Mouse (Mus musculus): Measurements from ENCODE around the gene Dlgap3. TPM values are rescaled to one million over a fixed set of nuclear protein-coding genes. Genes with fewer than 3 reads are reported as not detected.
A peak's percentile ranks its signal among the peaks of the same experiment; 100 is the strongest.

Gene Dlgap3
- total and polyA plus RNA-seq, 2 experiments from 2014 or later = 0.15 to 0.57 TPM

- TF ChIP-seq CTCF (IDR thresholded peaks at IDR 0.05; ENCODE audit: low read depth) (no peak), EP300 (IDR thresholded peaks at IDR 0.05; ENCODE audit: low read depth) (no peak)
- Histone ChIP-seq H3K4me2 (ENCODE audit: low read depth, low read length) (no peak overlapping the region), H3K27ac (ENCODE audit: low read depth) (no peak overlapping the region), H3K4me3 (ENCODE audit: low read depth, low read length) (no peak overlapping the region), H3K27me3 (ENCODE audit: control insufficient read depth, insufficient read depth, low read length) (peaks cover 70% of the 10 kb centered on the region), H3K36me3 (replicated peaks; ENCODE audit: control insufficient read depth, insufficient read depth, low read length) (no peaks in the 10 kb centered on the region), H3K9ac (replicated peaks; ENCODE audit: low read depth, low read length) (no peak overlapping the region), H3K9me3 (replicated peaks; ENCODE audit: control insufficient read depth, low read length) (no peaks in the 10 kb centered on the region), H3K4me1 (ENCODE audit: control insufficient read depth, insufficient read depth) (no peaks in the 10 kb centered on the region)
- DNase-seq (ENCODE audit: low spot score) = no peak
- 39% methylated on average over 5 of the region's 5 CpGs for WGBS
- ATAC-seq (ENCODE audit: insufficient read depth, low read depth) = no peak
These were observed 1.9 kb downstream of the Dlgap3 start for GRCm38 (mm10) chr4:127170866-127171265.

GRCm38 (mm10) chr4:127171341-127171905, 2.4 kb downstream of the Dlgap3 start:
- Histone ChIP-seq H3K27me3 (ENCODE audit: control insufficient read depth, insufficient read depth, low read length) (peaks cover 70% of the 10 kb centered on the region), H3K27ac (ENCODE audit: low read depth) (no peak overlapping the region), H3K4me3 (ENCODE audit: low read depth, low read length) (no peak overlapping the region), H3K4me1 (ENCODE audit: control insufficient read depth, insufficient read depth) (no peaks in the 10 kb centered on the region), H3K9me3 (replicated peaks; ENCODE audit: control insufficient read depth, low read length) (no peaks in the 10 kb centered on the region), H3K9ac (replicated peaks; ENCODE audit: low read depth, low read length) (no peak overlapping the region), H3K4me2 (ENCODE audit: low read depth, low read length) (no peak overlapping the region), H3K36me3 (replicated peaks; ENCODE audit: control insufficient read depth, insufficient read depth, low read length) (no peaks in the 10 kb centered on the region)
- ATAC-seq (ENCODE audit: insufficient read depth, low read depth) = no peak
- no peak for DNase-seq (ENCODE audit: low spot score)
- 48% methylated on average over 4 of the region's 4 CpGs for WGBS
- TF ChIP-seq EP300 (IDR thresholded peaks at IDR 0.05; ENCODE audit: low read depth) (no peak), CTCF (IDR thresholded peaks at IDR 0.05; ENCODE audit: low read depth) (no peak)

DNA sequence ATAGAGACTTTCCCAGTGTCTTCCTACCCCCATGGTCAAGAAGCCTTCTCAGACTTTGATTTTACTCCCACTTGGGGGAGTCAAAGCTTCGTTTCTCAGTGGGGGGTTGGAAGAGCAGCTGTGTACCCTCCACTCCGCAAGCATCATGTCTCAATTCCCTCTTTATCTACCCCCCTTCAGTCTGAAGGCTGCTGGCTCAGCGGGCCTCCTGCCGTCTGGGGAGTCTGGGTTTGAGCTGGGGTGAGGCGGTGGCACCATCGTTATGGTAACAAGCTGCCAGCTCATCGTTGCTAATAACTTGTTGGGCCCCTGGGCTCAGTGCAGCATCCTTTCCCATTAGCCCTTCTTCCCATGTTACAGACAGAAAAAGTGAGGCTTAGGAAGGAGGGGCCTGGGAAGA, 3.1 kb downstream of the Dlgap3 start:
- no peaks in the 10 kb centered on the region for H3K9me3 ChIP-seq (replicated peaks; ENCODE audit: control insufficient read depth, low read length)
- H3K9ac ChIP-seq (replicated peaks; ENCODE audit: low read depth, low read length) = no peak overlapping the region
- no peak overlapping the region for H3K4me2 ChIP-seq (ENCODE audit: low read depth, low read length)
- H3K27ac ChIP-seq (ENCODE audit: low read depth) = no peak overlapping the region
- DNase-seq (ENCODE audit: low spot score) (no peak), ATAC-seq (ENCODE audit: insufficient read depth, low read depth) (no peak)
- 22% methylated on average over 7 of the region's 7 CpGs for WGBS
- TF ChIP-seq CTCF (IDR thresholded peaks at IDR 0.05; ENCODE audit: low read depth) = no peak
- TF ChIP-seq EP300 (IDR thresholded peaks at IDR 0.05; ENCODE audit: low read depth) = no peak
- no peak overlapping the region for H3K4me3 ChIP-seq (ENCODE audit: low read depth, low read length)
- peaks cover 68% of the 10 kb centered on the region for H3K27me3 ChIP-seq (ENCODE audit: control insufficient read depth, insufficient read depth, low read length)
- H3K36me3 ChIP-seq (replicated peaks; ENCODE audit: control insufficient read depth, insufficient read depth, low read length) = no peaks in the 10 kb centered on the region
- no peaks in the 10 kb centered on the region for H3K4me1 ChIP-seq (ENCODE audit: control insufficient read depth, insufficient read depth)

GRCm38 (mm10) chr4:127172614-127173013, 3.6 kb downstream of the Dlgap3 start:
- H3K36me3 ChIP-seq (replicated peaks; ENCODE audit: control insufficient read depth, insufficient read depth, low read length) = no peaks in the 10 kb centered on the region
- H3K4me1 ChIP-seq (ENCODE audit: control insufficient read depth, insufficient read depth) = no peaks in the 10 kb centered on the region
- H3K9ac ChIP-seq (replicated peaks; ENCODE audit: low read depth, low read length) = no peak overlapping the region
- H3K9me3 ChIP-seq (replicated peaks; ENCODE audit: control insufficient read depth, low read length) = no peaks in the 10 kb centered on the region
- WGBS = 57% methylated on average over 4 of the region's 4 CpGs
- no peak overlapping the region for H3K4me2 ChIP-seq (ENCODE audit: low read depth, low read length)
- DNase-seq (ENCODE audit: low spot score) = no peak
- TF ChIP-seq CTCF (IDR thresholded peaks at IDR 0.05; ENCODE audit: low read depth) (no peak), EP300 (IDR thresholded peaks at IDR 0.05; ENCODE audit: low read depth) (no peak)
- H3K27me3 ChIP-seq (ENCODE audit: control insufficient read depth, insufficient read depth, low read length) = peaks cover 63% of the 10 kb centered on the region
- no peak overlapping the region for H3K27ac ChIP-seq (ENCODE audit: low read depth)
- H3K4me3 ChIP-seq (ENCODE audit: low read depth, low read length) = no peak overlapping the region
- no peak for ATAC-seq (ENCODE audit: insufficient read depth, low read depth)

DNA sequence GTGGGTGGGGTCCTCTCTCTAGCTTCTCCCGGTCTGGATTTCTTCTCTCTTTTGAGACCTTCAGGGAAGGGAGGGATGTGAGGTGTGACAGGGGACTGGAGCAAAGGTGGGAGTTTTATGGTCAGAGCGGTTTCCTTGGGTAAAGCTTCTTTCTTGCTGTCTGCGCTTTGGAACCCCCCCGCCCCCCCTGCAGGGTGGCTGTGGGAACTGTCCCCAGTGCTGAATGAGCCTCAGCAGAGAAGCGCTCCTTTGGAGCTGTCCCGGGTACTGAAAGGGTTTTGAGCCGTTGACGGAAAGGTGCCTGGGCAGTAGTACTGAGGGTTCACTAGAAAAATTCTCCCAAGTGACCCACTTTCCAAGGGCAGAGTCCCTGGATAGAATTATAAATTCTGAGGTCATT, 4.5 kb downstream of the Dlgap3 start:
- H3K9me3 ChIP-seq (replicated peaks; ENCODE audit: control insufficient read depth, low read length) = no peaks in the 10 kb centered on the region
- WGBS = 2% methylated on average over 8 of the region's 8 CpGs
- no peak overlapping the region for H3K4me2 ChIP-seq (ENCODE audit: low read depth, low read length)
- DNase-seq (ENCODE audit: low spot score) = peak; percentile 52
- peaks cover 62% of the 10 kb centered on the region for H3K27me3 ChIP-seq (ENCODE audit: control insufficient read depth, insufficient read depth, low read length)
- H3K27ac ChIP-seq (ENCODE audit: low read depth) = no peak overlapping the region
- ATAC-seq (ENCODE audit: insufficient read depth, low read depth) = peak; percentile 42
- H3K4me1 ChIP-seq (ENCODE audit: control insufficient read depth, insufficient read depth) = no peaks in the 10 kb centered on the region
- no peaks in the 10 kb centered on the region for H3K36me3 ChIP-seq (replicated peaks; ENCODE audit: control insufficient read depth, insufficient read depth, low read length)
- no peak overlapping the region for H3K9ac ChIP-seq (replicated peaks; ENCODE audit: low read depth, low read length)
- H3K4me3 ChIP-seq (ENCODE audit: low read depth, low read length) = no peak overlapping the region
- TF ChIP-seq EP300 (IDR thresholded peaks at IDR 0.05; ENCODE audit: low read depth) = no peak
- 0 out of 2 replicates have a peak, but pooled peaks have one; percentile 13 for TF ChIP-seq CTCF (IDR thresholded peaks at IDR 0.05; ENCODE audit: low read depth)

Measured in heart, postnatal 0 days (tissue).